Mouse (Mus musculus) thymus, postnatal 0 days (tissue): ENCODE measurements around the gene Gm9508. TPM values are rescaled to one million over a fixed set of nuclear protein-coding genes. Genes with fewer than 3 reads are reported as not detected.
"Not testable (repeated sequence)": the region's sequence is repeated elsewhere in the genome, so short reads cannot be mapped to it uniquely, and the experiment has no call there.

Experiments
- DNase-seq: peaks from one replicate; pipeline ENCODE4 v3.0.0-alpha.2; 2015; ENCODE audit warnings: low spot score
- polyA plus RNA-seq: library from polyadenylated mRNA; unstranded; fragments of >200 nt; fragmentation: Nextera tagmentation; extraction: Ambion mirVana; gene quantifications from 2 replicates; pipeline ENCODE4 v1.2.1, GENCODE M21; 2015

Gene Gm9508
- polyA plus RNA-seq: not detected in 2 replicates

GRCm38 (mm10) chr10:77697133-77697532, at the start of gene Gm9508:
Gm9508 (minus strand) TSS chr10:77697233.
- DNase-seq: no peak

DNA sequence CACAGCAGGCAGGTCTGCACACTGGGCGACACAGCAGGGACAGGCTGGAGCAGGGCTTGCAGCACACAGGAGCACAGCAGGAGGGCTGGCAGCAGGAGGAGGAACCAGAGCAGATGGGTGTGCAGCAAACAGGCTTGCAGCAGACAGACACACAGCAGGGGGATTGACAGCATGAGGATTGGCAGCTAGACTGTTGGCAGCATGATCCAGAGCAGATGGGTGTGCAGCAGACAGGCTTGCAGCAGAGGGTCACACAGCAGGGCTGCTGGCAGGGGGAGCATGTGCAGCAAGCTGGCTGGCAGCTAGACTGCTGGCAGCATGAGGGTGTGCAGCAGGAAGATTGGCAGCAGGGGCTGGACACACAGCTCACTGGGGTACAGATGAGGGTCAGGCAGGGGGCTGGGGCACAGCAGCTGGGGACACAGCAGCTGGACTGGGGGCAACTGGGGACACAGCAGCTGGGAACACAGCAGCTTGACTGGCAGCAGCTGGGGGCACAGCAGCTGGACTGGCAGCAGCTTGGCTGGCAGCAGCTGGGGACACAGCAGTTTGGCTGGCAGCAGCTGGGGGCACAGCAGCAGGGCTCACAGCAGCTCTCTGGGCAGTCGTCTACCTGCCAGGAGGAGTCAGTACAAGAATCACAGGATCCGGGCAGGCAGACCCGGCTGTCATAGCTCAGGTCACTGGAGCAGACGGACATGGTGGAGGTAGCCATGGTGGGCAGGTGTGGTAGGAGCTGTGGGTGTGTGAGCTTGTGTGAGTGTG, 45.1 kb upstream of the Gm9508 start, which contains the start of gene Gm18596:
Gm18596 (minus strand) TSS at position 715 of the 765 bp plus-strand sequence.
- DNase-seq: not testable (repeated sequence)

- DNase-seq: no peak
These were observed 41.9 kb upstream of the Gm9508 start for GRCm38 (mm10) chr10:77738929-77739328.

GRCm38 (mm10) chr10:77735928-77736327, 38.9 kb upstream of the Gm9508 start:
- DNase-seq: no peak

GRCm38 (mm10) chr10:77729241-77729640, 32.2 kb upstream of the Gm9508 start:
- DNase-seq: no peak

DNA sequence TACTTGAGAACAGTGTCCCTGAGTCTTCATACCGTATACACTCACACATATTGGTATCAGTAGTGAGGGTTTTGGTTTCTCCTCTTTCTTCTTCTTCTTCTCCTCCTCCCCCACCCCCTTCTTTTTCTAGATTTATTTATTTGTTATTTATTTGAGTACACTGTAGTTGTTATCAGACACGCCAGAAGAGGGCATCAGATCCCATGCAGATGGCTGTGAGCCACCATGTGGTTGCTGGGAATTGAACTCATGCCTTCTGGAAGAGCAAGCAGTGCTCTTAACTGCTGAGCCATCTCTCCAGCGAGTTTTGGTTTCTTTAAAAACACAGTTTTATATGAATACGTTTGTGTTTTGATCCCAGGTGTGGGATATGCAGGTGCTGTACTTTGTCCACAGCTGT, 31.2 kb upstream of the Gm9508 start:
- no peak for DNase-seq

DNA sequence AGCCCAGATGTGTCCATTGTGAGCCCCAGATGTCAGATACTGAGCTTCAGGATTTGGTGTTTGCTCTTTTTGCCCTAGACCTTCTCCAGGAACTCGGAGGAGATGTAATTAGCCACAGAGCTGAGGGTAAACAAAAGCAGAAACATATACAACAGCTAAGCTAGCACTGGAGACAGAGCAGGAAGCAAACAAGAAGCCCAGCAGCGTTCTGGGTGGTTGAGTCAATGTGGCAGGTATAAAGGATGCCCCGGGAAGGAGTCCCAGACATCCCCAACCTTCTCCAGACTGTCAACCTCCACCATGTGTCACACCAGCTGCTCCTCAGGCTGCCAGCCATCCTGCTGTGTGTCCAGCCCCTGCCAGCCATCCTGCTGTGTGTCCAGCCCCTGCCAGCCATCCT, 29.2 kb upstream of the Gm9508 start, which contains the start of gene Gm10100:
Gm10100 (plus strand) TSS at position 301 of the 400 bp plus-strand sequence.
- DNase-seq: no peak

- no peak for DNase-seq
These were observed 27.8 kb upstream of the Gm9508 start for GRCm38 (mm10) chr10:77724855-77725254.

DNA sequence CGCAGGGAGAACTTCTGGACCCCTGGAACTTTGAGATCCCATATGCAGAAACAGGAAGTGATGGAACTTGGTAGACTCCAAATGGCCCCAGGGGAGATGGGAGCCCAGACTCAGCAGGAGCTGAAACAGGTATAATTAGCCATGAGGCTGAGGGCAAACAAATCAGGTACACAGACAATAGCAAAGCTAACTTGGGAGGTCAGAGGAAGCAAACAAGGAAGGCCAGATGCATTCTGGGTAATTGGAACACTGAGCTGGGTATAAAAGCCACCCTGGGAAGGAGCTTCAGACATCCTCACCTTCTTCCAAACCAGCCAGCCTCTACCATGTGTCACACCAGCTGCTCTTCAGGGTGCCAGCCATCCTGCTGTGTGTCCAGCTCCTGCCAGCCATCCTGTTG, 23.3 kb upstream of the Gm9508 start, which contains the start of gene Krtap12-1:
Krtap12-1 (plus strand) TSS at position 301 of the 400 bp plus-strand sequence.
- DNase-seq: not testable (repeated sequence)

DNA sequence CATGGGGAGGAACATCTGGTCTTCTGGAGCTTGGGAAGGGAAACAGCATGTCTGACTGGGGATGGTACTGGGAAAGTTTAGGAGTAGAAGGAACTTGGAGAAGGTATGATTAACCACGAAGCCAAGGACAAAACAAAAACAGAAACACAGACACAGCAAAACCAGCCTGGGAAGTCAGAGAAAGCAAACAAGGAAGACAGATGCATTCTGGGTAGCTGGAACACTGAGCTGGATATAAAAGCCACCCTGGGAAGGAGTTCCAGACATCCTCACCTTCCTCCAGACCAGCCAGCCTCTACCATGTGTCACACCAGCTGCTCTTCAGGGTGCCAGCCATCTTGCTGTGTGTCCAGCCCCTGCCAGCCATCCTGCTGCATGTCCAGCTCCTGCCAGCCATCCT, 18.5 kb upstream of the Gm9508 start, which contains the start of gene Gm10142:
Gm10142 (plus strand) TSS at position 301 of the 400 bp plus-strand sequence.
- DNase-seq: no peak

- no peak for DNase-seq
These were observed 16.7 kb upstream of the Gm9508 start for GRCm38 (mm10) chr10:77713734-77714133.

- not testable (repeated sequence) for DNase-seq
These were observed 14.1 kb upstream of the Gm9508 start, which contains the start of gene Gm10024 for GRCm38 (mm10) chr10:77711157-77711556. Gm10024 (plus strand) TSS chr10:77711457.

GRCm38 (mm10) chr10:77709831-77710230, 12.8 kb upstream of the Gm9508 start:
- no peak for DNase-seq

- DNase-seq: no peak
These were observed 9.3 kb upstream of the Gm9508 start, which contains the start of gene Gm10272 for GRCm38 (mm10) chr10:77706326-77706725. Gm10272 (plus strand) TSS chr10:77706626.

DNA sequence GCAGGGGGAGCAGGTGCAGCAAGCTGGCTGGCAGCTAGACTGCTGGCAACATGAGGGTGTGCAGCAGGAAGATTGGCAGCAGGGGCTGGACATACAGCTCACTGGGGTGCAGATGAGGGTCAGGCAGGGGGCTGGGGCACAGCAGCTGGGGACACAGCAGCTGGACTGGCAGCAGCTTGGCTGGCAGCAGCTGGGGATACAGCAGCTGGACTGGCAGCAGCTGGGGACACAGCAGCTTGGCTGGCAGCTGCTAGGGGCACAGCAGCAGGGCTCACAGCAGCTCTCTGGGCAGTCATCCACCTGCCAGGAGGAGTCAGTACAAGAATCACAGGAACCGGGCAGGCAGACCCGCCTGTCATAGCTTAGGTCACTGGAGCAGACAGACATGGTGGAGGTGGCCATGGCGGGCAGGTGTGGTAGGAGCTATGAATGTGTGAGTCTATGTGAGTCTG, 6.7 kb downstream of the Gm9508 start, which contains the start of gene Gm19402:
Gm19402 (minus strand) TSS at position 402 of the 452 bp plus-strand sequence.
- not testable (repeated sequence) for DNase-seq

DNA sequence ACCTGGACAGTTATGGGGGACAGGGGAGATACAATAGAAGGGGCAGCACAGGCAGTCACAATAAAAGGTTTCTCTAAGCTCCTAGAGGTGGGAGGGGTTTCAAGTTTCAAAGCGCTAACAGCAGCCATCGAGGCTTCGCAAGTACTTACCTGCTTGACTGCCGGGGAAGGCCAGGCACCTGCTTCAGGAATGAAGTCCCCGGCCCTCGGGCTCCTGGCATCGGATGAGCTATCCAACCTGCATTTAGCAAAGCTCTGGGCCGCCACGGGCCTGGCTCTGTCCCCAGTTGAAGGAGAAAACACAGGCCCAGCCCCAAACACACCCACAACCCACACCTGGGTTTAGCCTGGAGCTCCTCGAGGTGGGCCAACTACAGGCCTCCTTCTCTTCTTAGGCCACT, 10.0 kb downstream of the Gm9508 start:
- DNase-seq: no peak

DNA sequence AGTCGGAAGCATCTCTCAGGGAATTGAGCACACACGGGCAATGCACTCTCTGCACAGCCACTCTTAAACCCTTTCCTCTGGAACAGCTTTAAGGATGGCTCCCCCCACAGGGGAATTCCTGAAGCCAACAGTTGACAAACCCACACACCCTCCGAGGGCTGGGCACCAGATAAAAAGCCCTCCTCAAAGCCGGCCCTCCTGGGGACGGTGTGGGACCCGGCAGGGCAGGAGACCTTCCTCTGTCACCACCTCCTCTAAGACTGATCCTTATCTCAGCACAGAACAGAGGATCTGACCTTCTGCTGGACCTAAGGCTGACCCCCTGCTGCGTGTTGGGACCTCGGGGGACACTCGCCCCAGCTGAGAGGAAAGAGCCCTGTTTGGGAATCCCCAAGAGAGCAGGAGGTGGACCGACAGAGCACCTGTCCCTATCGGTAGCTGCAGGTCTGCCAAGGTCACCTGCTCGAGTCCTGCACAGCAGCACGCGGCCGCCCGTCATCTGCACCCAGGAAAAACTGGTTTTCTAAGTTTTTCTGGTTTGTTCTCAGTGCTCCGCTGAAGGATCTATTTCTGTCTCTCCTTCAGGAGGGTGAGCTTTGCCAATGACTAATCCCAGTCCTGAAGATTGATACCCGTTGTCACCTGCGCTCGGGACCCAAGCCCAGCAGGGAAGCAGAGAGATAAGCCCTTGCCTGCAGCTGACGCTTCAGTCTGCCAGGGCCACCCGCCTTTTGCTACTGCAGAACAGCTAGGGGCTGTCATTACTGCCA, 11.0 kb downstream of the Gm9508 start, which contains the start of gene Tspear:
Tspear (plus strand) TSS at position 675 of the 770 bp plus-strand sequence.
- no peak for DNase-seq

- no peak for DNase-seq
These were observed 12.9 kb downstream of the Gm9508 start for GRCm38 (mm10) chr10:77684181-77684580.

- no peak for DNase-seq
These were observed 14.0 kb downstream of the Gm9508 start for GRCm38 (mm10) chr10:77682994-77683393.

GRCm38 (mm10) chr10:77677562-77677961, 19.5 kb downstream of the Gm9508 start:
- DNase-seq: no peak

GRCm38 (mm10) chr10:77673765-77674164, 23.3 kb downstream of the Gm9508 start:
- peak; percentile 12 for DNase-seq
